Mouse (Mus musculus): Measurements from ENCODE around the gene Fam107a. TPM values are rescaled to one million over a fixed set of nuclear protein-coding genes. Genes with fewer than 3 reads are reported as not detected.

Gene Fam107a
- total and polyA plus RNA-seq, 3 experiments: not detected

DNA sequence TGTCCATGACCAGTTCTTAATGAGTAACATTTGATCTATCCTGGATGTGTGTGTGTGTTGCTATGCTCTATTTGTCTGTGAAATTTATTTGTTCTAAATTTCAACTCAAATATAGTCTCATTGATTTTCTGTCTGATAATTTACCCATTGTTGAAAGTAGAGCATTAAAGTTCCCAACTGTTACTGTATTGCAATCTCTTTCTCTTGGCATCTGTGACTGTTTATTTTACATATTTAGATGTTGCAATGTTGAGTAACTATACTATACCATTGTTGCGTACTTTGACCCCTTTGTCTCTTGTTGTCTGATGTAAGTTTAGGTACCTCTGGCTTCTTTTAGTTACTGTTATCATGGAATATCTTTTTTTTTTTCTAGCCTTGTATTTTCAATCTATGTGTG lies 53.4 kb downstream of the Fam107a start:
- H3K27ac ChIP-seq (ENCODE audit: control insufficient read depth, low read depth, low read length): no peak overlapping the region
- DNase-seq (ENCODE audit: low read depth, low spot score): no peak
- H3K9ac ChIP-seq (ENCODE audit: control insufficient read depth, low read depth, low read length, poor library complexity, severe bottlenecking): no peak overlapping the region

DNA sequence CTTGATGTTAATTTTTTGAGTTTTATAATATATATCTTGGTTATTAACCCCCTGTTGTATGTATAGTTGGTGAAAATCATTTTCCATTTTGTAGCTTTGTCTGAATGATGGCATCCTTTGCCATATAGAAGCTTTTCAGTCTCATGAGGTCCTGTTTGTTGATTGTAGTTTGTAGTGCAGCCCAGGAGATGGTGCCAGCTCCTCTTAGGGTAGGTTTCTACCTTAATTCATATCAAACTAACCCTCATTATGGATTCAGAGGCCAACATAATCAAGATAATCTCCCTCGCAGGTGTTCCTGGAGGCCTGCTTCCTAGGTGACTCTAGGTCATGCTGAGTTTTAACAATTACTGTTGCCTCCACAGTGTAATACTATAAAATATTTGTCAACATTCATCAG lies 55.6 kb downstream of the Fam107a start:
- no peak overlapping the region for H3K4me3 ChIP-seq (ENCODE audit: control insufficient read depth in 1 of 2, insufficient read depth in 1 of 2, low read depth in 2 of 2, low read length in 2 of 2)
- H3K4me1 ChIP-seq (ENCODE audit: control insufficient read depth in 1 of 2, insufficient read depth in 2 of 2, low read length in 2 of 2): no peaks in the 10 kb centered on the region
- no peaks in the 10 kb centered on the region for H3K9me3 ChIP-seq (replicated peaks; ENCODE audit: insufficient read depth, low read length)
- no peaks in the 10 kb centered on the region for H3K79me2 ChIP-seq (ENCODE audit: control insufficient read depth, insufficient read depth, low read length, poor library complexity)
- TF ChIP-seq GABPA (IDR thresholded peaks at IDR 0.05; ENCODE audit: low read depth, low read length) (no peak), CHD2 (IDR thresholded peaks at IDR 0.05; ENCODE audit: low read length) (no peak), ETS1 (IDR thresholded peaks at IDR 0.05; ENCODE audit: low read depth, low read length) (no peak)
- peaks cover 0 to 1% of the 10 kb centered on the region in 2 experiments; a peak in 1 of 4 replicates for H3K27me3 ChIP-seq (ENCODE audit: control insufficient read depth in 1 of 2, insufficient read depth in 2 of 2, low read length in 2 of 2)
- H3K36me3 ChIP-seq (ENCODE audit: control insufficient read depth in 1 of 2, insufficient read depth in 2 of 2, low read length in 2 of 2): no peaks in the 10 kb centered on the region
- no peak overlapping the region for H3K9ac ChIP-seq (ENCODE audit: control insufficient read depth, low read depth, low read length, poor library complexity, severe bottlenecking)
- no peak overlapping the region for H3K27ac ChIP-seq (ENCODE audit: control insufficient read depth, low read depth, low read length)
- no peak for DNase-seq (ENCODE audit: low read depth, low spot score)

More for the DNA sequence above, 53.4 kb downstream of the Fam107a start:
- Histone ChIP-seq H3K4me3 (ENCODE audit: control insufficient read depth in 1 of 2, insufficient read depth in 1 of 2, low read depth in 2 of 2, low read length in 2 of 2) (no peak overlapping the region), H3K36me3 (ENCODE audit: control insufficient read depth in 1 of 2, insufficient read depth in 2 of 2, low read length in 2 of 2) (no peaks in the 10 kb centered on the region), H3K9me3 (replicated peaks; ENCODE audit: insufficient read depth, low read length) (no peaks in the 10 kb centered on the region), H3K27me3 (ENCODE audit: control insufficient read depth in 1 of 2, insufficient read depth in 2 of 2, low read length in 2 of 2) (peaks cover 0 to 1% of the 10 kb centered on the region in 2 experiments; a peak in 1 of 4 replicates), H3K79me2 (ENCODE audit: control insufficient read depth, insufficient read depth, low read length, poor library complexity) (no peaks in the 10 kb centered on the region), H3K4me1 (ENCODE audit: control insufficient read depth in 1 of 2, insufficient read depth in 2 of 2, low read length in 2 of 2) (no peaks in the 10 kb centered on the region)
- no peak for TF ChIP-seq BHLHE40 (IDR thresholded peaks at IDR 0.05; ENCODE audit: borderline replicate concordance, low read depth, low read length)
- TF ChIP-seq GATA1 (IDR thresholded peaks at IDR 0.05; ENCODE audit: low read depth, low read length): no peak
- no peak for TF ChIP-seq MYB (IDR thresholded peaks at IDR 0.05; ENCODE audit: low read depth, low read length)
- TF ChIP-seq KAT2A (conservative IDR thresholded peaks at IDR 0.05; ENCODE audit: low read depth, low read length): no peak
- TF ChIP-seq HCFC1 (IDR thresholded peaks at IDR 0.05; ENCODE audit: low read depth, low read length): no peak
- no peak for TF ChIP-seq JUND (IDR thresholded peaks at IDR 0.05; ENCODE audit: low read depth, low read length)
- TF ChIP-seq MYC (IDR thresholded peaks at IDR 0.05; ENCODE audit: low read depth, low read length): no peak
- TF ChIP-seq TCF12 (IDR thresholded peaks at IDR 0.05; ENCODE audit: low read depth, low read length): no peak
- TF ChIP-seq E2F4 (IDR thresholded peaks at IDR 0.05; ENCODE audit: borderline replicate concordance, low read depth, low read length): no peak
- TF ChIP-seq ZMIZ1 (IDR thresholded peaks at IDR 0.05; ENCODE audit: low read depth, low read length): no peak
- TF ChIP-seq UBTF (IDR thresholded peaks at IDR 0.05; ENCODE audit: borderline replicate concordance, insufficient read depth, low read depth, low read length): no peak
- TF ChIP-seq MAZ (IDR thresholded peaks at IDR 0.05; ENCODE audit: low read depth, low read length): no peak
- no peak for TF ChIP-seq ZNF384 (IDR thresholded peaks at IDR 0.05; ENCODE audit: low read depth, low read length)
- TF ChIP-seq NELFE (IDR thresholded peaks at IDR 0.05; ENCODE audit: low read depth, low read length): no peak
- no peak for TF ChIP-seq USF1 (IDR thresholded peaks at IDR 0.05; ENCODE audit: low read depth, low read length)
- TF ChIP-seq CTCF (IDR thresholded peaks at IDR 0.05 in 2 of 3, conservative IDR thresholded peaks at IDR 0.05 in 1 of 3; ENCODE audit: control insufficient read depth in 1 of 3, insufficient read depth in 1 of 3, low read depth in 2 of 3, low read length in 3 of 3, poor library complexity in 1 of 3, severe bottlenecking in 1 of 3): no peak

Data from MEL (cell line).